Mouse (Mus musculus) monocyte, adult 2 months (primary cell): ENCODE measurements around the gene Tmed9.
A peak's percentile ranks its signal among the peaks of the same experiment; 100 is the strongest.

ENCODE experiments used
- DNase-seq, 2 experiments: peaks; one replicate each; pipeline ENCODE4 v3.0.0; 2022; ENCODE audit warnings: low spot score in 2 of 2, low read depth in 1 of 2

Gene Tmed9

DNA sequence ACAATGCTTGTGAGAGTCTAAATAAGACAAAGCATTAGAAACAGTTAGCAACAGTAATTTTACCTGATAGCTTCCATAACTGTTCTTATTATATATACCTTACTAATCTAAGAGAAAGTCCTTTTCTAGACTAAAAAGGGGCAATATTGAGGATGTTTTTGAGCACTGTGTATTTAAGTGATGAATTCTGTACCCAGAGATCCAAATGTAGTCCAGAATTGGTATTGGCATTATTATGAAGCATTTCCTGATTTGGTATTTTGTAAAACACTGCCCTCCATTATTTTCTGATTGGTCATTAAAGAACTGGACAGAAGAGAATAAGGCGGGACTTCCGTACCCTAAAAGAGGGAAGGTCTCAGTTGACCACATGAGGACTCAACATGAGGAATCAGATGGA, at the start of gene Tmed9:
TSS of gene Tmed9 (plus strand) at position 301 of the 400 bp plus-strand sequence.
- DNase-seq: no peak

DNA sequence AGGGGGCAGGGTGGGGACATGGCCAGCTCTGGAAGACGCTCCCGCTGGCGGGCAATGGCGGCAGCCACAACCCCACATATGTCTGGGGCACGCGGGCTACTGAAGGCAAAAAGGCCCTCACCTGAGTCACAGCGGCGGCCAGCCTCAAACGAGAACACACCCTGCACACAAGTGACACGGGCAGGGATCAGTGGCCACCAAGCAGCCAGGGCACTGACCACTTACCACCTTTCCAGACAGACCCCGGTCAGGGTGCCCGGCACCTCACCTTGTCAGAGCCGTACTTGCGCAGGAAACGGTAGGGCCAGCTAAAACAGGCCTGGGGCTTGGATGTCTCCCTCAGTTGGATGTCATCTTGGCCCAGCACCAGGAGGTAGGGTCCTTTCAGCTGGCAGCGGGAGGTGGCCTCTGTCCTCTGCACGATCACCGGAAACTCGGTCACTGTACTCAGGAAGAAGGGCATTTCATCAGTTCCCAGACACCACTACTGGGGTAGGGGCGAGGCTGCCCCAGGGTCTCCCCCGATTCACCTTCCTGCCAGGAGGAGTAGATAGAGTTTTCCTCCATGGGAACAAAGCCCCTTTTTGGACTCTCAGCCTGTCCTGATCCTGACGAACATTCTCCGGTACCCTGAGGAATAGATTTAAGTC, 49.5 kb upstream of the Tmed9 start:
- no peak for DNase-seq

DNA sequence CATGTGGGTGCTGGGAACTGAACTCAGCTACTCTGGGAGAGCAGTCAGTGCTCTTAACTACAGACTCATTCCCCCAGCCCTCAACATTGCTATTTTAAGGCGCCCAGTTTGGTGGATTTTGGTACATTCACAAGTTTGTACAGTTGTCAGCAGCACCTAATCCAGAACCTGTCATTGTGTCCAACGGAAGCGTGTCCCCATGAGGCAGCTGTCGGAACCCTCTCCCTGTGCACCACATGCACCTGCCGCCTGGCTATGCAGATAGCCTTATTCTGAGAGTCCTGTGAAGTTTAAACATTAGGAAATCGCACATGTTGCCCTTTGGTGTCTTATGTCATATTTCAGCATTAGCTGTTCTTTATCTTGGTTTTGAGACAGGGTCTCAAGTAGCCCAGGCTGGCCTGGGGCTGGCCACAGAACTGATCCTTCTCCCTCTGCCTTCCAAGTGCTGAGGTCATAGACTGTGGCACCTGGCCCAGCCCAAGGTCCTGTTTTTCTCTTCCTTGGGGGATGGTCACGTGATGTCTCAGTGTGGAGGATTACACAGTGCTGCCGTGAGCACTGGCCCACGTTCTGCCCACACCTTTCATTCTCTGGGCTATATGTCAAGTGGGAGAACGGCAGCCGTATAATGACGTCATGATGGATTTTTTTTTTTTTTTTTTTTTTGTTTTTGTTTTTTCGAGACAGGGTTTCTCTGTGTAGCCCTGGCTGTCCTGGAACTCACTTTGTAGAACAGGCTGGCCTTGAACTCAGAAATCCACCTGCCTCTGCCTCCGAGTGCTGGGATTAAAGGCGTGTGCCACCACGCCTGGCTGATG, 47.6 kb upstream of the Tmed9 start:
- DNase-seq: no peak

DNA sequence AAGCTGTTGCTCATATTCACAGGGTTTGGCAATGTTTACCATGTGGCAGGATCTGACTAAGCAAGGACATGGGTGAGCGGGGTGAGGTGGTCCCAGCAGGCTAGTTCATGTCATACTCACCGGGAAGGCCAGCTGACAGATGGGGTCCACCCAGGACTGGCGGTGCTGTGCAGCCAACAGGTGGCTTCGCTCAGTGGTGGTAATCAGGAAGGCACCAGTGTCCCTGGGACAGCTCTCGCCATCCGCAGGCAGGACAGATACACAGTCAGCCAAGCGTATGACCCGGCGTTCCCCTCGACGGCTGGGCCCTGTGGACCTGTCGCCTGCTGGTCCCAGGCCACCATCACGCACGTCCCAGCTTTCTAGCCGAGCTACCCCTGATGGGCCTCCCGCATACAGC, 46.3 kb upstream of the Tmed9 start:
- no peak for DNase-seq

DNA sequence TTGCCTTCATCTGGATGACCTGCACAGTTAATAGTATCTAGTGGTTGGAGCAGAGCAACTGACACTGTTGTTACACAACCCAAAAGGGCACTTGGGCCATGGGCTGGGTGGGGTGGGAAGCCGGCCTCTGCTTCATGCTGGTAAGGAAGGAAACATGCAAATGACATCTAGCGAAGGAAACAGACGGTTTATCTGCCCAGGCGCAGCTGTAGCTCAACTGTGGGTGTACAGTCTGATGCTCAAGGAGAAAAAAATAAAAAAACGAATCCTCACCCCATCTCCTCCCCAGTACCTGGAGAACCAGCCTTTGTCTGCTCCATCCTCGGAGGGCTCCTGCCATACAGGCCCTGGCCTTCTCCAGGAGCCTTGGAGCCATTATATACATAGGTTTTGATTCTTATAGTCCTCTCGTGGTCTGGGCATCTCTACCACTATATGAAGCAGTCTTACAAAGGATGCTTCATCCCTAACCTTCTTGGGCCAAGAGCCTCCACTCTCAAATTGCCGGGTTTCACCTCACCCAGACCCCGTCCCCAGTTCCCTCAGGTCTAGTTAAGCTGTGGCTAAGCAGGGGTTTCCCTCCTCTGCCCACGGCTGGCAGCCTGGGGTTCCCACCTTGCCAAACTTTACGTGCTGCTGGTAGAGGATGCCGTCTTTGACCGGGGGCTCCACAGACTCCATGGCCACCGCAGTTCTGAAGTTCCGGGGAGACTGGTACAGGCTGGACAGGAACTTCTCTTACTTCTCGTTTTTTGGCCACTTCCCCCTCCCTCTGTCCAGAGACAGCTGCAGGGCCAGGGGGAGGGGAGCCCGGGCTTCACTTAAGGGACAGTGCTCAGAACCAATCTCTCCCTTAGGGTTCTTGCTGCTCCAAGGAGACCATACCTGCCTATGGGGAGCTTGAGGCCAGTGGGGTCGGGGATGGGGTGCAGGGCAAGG, 45.4 kb upstream of the Tmed9 start:
- peak in 1 of 2 experiments; percentile 53 for DNase-seq

DNA sequence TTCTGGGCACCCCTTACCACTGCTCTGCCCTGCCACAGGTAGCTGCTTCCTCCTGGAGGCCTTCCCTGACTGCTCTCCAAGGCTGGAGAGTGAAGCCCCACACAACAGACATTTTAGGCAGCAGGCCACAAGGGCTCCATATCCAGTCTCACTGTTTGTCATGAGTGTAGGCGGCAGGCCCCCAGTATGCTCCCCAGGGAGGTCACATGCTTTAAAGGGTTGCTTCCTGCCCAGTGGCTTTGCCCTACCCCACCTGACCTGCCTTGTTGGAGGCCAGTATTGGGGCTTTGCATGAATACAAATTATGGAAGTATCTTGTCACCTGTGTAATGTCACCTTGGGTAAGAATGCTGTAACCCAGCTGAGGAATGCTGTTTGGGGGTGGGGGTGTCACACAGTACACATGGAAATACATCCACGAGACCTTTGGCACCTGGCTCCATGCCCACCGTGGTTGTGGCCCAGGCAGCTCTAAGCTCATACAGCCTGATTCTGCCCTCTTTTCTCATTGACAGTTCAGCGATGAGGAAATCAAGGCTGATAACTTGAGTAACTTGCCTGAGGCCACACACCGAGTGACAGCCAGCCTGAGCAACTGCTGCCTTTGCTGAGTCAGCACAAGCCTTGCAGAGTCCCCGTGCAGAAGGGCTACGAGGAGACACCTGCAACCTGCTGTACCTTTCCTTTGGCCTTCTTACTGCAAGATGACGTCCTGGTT, 44.2 kb upstream of the Tmed9 start, which contains the start of gene Dok3:
TSS of gene Dok3 (minus strand) at position 99 of the 718 bp plus-strand sequence.
- DNase-seq: no peak

DNA sequence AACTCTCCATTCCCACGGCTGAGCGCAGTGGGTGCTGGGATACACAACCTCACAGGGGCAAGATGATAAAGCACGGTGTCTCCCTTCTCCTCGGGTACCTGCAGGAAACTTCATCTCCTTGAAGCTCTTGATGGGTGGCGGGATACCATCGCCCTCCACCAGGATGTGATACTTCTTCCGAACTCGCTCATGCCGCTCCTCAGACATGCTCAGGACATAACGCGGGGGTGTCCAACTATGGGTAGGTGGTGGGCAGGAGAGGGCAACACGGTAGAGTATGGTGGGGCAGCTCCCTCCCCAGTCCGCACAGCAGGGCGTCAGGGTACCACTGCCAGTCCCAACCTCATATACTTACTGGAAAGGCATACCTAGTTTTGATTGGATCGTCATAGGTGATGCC, 38.3 kb upstream of the Tmed9 start:
- DNase-seq: no peak

DNA sequence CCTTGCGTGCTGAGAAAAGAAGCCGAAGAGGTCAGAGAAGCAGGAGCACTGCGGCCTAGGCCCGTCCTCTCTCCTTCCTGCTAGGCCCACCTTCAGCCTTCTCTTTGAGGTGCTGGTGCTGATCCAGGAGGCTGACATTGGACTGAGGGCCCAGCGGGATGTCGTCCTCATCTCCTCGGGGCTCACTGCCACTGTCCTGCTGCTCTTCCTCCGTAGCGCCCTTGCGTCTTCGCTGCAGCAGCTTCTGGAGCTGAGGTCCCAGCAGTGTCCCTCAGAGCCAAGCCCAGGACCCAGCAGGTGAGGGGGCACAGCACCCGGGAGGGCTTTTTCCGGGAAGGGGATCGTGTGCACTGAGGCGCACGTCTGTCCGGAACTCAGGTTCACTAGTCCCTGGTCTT, 37.7 kb upstream of the Tmed9 start:
- DNase-seq: no peak

DNA sequence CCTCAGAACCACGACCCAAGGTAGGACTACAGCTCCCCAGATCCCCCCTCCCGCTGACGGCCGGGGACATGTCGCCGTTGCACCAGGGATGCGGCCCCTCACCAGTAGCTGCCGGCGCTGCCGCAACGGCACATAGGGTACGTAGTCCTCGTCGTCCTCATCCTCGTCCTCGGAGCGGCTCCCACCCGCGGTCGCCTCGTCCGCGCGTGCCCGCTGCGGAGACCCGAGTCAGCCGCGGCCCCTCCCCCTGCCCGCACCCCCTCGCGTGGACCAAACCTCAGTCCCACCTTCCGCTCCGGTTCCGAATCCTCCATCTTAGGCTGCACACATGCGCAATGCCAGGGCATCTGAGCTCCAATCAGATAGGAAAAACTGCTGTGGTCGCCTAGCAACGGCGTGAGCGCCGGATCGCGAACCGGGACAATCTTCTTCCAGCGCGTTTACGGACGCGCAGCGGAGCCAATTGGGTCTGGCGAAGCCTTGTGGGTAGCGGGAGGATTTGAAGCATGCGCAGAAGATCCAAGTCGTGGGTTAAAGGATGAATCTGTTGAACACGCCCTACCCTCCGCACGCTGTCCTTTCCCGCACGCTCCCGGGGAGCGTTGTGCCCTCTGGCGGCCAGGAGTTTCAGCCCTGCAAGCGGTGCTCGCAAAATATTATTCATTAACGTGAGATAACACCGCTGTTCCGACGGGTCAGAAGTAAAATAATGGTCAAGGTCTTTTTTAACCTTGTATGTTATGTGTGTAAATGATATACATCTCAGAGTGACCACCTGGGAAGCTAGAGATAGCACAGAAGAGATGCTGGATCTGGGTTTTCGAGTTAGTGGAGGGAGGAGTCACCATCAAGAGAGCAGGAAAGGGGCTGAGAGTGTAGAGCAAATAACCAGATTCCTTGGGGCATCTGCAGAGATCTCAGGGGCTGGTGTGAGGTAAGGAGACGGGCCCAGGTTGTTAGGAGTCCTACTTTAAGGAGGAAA, 37.0 kb upstream of the Tmed9 start, which contains the start of gene Ddx41:
TSS of gene Ddx41 (minus strand) at position 465 of the 982 bp plus-strand sequence.
- peak; percentile 98 for DNase-seq

DNA sequence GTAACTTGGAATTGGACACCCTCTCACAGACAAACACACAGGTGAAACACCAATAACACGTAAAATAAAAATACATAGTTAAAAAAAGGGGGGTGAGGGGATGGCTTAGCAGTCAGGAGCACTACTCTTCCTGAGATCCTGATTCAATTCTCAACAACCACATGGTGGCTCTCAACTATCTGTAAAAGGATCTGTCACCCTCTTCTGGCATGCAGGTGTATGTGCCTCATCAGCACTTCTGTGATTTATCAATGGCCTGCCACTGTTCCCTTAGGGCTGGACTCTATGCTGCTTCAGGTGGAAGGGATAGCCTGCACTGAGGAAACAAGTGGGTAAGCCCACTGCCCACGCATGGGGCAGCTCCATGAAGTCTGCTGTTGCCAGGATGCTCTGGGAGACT, 32.6 kb upstream of the Tmed9 start:
- DNase-seq: no peak

DNA sequence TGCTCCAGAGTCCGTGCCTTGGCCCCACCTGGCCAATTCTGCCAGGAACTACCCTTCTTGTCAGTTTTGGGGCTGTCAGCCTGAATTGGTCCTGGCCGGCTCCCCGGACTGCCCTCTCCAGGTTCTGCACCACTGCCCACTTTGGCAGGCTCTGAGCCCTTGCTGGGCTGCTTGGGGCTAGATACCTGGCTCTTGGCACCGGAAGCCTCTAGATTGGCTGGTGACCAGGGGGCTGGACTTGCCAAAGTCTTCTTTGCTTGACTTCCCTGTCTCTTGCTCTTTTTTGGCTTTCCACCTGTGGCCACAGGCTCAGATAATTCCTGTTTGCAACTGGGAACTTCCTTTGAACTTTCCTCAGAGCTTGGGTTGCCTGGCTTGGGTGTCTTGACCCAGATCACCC, 30.6 kb upstream of the Tmed9 start:
- no peak for DNase-seq

DNA sequence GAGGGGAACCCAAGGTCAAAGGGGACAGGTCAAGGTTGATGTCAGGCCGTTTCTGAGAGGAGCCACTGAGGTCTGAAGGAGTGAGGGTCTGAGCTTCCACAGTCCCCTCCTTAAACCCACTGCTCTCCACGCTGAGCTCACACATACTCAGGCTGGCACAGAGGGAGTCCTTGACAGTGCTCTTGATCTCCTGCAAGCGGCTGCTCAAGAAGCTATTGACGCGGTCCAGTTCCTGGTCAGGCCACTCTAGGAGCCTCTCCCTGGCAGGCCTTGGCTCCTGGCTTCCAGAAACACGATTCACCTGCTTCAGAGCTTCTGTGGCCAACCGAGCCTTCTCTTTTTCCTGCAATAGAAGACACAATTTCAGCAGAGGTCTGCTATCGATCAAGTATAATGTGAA, 30.1 kb upstream of the Tmed9 start:
- no peak for DNase-seq

DNA sequence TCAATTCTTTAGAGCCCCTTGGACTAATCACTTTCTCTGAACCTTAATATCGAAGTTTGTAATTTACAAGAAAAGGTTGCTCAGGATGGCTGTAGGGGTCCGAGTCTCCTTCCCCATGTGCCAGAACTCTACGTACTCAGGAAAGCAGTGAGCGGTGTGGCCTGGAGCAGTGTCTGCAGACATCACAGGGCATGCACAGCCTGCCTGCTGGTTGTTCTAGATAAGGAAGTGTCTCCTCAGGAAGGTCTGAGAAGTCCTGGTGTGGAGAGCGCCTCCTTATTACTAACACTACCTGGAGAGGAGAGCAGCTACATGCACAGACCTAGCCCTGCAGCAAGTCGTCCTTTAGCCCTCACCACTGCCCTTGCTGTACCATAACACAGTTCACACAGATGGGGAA, 28.7 kb upstream of the Tmed9 start:
- DNase-seq: no peak

DNA sequence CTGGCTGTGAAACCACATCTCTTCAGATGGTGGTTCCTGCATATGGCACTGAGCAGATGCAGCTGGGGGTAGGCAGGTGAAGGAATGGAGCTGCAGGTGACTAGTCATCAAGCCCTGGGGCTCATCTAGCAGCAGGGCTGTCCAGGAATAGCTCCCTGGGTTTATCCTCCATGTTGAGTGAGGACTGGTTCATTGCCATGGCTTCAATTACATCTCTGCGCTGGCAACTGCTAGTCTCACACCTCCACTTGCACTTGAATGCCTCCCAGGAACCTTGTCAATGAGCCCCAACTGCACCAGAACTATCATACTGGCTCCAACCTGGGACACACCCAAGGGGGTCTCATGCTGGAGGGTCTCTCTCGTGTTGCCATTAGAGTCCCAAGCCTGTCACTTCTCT, 25.6 kb upstream of the Tmed9 start:
- no peak for DNase-seq

DNA sequence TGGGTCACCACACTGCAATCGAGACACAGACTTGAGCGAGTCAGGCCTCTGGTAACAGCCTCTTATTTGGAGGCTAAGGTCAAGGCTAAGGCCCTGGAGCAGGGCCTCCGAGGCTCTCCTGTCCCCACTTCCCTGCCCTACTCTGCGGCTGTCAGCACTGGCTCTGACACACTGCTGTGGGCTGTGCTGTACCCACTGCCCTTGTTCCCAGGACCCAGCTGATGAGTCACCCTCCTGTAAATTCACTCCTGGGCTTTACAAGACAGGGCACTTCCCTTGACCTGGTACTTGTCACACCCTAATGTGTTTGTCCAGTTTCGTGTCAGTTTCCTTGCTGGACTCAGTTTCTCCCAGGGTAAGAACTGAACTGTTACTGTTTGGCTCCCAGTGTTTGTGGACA, 25.1 kb upstream of the Tmed9 start:
- DNase-seq: no peak

DNA sequence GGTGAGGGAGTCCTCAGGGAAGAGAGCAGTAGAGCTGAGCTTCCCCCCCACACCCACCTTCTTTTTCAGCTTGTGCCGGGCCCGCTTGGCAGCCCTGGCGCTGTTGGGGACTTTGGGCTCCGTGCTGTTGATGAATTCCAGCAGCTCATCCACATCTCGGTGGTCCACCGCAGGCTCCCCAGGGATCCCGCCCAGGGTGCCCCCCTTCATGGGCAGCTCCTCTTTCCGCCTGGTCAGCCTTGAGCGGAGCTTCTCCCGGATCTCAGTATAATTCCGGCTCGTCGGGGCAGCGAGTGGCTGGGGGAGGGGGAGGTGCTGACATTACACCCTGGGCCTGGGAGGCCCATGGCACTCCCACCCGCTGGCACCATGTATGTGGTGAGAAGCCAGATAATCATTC, 24.5 kb upstream of the Tmed9 start:
- DNase-seq: no peak

DNA sequence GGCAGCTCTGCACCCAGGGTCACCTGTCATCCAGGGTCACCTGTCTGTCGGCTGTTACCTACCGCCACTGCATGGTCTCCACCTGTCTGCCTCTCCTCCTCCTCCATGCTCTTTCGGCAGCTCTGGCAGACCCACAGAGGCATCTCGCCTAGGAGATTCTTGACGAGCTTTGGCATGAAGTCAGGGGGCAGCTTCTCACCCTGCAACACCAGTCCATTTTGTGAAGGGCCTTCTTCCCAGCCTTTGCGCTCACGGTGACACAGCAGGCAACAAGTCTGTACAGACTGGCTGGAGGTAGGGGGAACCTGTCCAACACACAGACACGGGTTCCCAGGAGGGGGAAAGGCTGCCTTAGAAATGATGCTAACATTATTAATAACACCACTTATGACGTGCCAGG, 17.6 kb upstream of the Tmed9 start:
- DNase-seq: no peak

DNA sequence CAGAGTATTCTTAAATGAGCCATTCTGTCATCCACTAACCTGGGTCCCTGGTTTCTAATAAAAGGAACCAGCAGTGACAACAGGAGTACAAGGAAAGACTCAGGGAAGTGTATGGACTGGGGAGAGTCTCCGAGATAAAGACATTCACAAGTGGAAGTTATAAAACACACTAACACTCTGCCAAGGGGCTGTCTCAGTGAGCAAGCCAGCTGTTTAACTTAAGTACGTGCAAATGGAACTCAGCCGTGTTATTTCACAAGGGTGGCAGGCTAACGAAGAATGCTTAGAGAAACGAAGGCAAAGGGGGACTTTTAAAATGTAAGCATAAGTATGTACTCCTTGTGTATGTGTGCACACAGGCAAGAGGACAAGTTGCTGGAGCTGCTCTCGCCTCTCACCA, 16.0 kb upstream of the Tmed9 start:
- DNase-seq: no peak

DNA sequence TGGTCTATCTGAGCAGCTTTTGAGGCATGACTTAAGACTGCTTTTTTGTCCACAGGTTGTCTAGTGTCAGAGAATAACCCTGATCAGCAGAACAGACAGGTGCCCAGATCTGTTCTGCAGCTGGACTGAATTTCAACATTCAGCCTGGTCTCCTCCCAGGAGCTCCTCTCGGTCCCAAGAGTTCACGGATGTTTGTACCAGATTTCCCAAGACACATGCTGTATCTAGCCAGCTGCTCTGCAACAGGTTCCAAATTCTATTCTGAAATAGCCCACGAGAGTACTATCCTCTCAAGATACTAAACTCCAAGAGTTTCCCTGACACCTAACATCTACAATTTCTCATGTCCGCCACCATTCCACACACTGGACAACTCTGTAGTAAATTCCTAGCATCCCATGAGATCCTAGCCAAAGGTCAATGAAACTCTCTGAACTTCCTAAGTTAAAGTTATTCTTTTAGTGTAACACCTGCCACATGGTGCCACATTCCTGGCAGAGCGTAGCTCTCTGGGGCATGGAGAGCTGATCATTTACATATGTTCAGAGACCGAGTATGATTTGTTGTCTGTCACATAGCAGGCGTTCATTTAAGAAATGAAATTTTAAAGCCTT, 10.2 kb upstream of the Tmed9 start:
- no peak for DNase-seq
